Mouse (Mus musculus) midbrain, postnatal 0 days (tissue): ENCODE measurements at regions not wholly inside any gene's neighbourhood (a gene's known extent, or its start where the extent isn't known, plus 50 kb on each side); places are given as distances from the start of the nearest gene placed in this dataset.

Source experiments
- ATAC-seq: fragments of 200-750 bp; cut with Nextera tagmentation; 2 replicates; pipeline ENCODE4 v1.8.0; 2017; ENCODE audit warnings: moderate number of reproducible peaks, mild to moderate bottlenecking, moderate TSS enrichment, moderate library complexity; ENCODE audit not compliant: low FRiP score
- DNase-seq: peaks from one replicate; pipeline ENCODE4 v3.0.0-alpha.2; 2015; ENCODE audit warnings: low spot score
- H3K27ac ChIP-seq: fragments of 300-500 bp; sonication (generic); 2 replicates; pipeline ENCODE4 v1.5.1; 2014; ENCODE audit warnings: low read depth, mild to moderate bottlenecking, low read length, mixed read lengths
- H3K27me3 ChIP-seq: fragments of 300-500 bp; sonication (generic); 2 replicates; pipeline ENCODE4 v1.6.1; 2014; ENCODE audit warnings: low read length, control low read depth, mixed read lengths; ENCODE audit not compliant: insufficient read depth
- H3K36me3 ChIP-seq: fragments of 300-500 bp; sonication (generic); 2 replicates; pipeline ENCODE4 v1.6.1; 2014; ENCODE audit warnings: low read length, control low read depth, mixed read lengths; ENCODE audit not compliant: insufficient read depth
- H3K4me1 ChIP-seq: fragments of 300-500 bp; sonication (generic); 2 replicates; pipeline ENCODE4 v1.6.1; 2014; ENCODE audit warnings: mild to moderate bottlenecking, control low read depth, antibody characterized with exemption, low read length, mixed read lengths; ENCODE audit not compliant: insufficient read depth
- H3K4me2 ChIP-seq: fragments of 300-500 bp; sonication (generic); 2 replicates; pipeline ENCODE4 v1.6.1; 2014; ENCODE audit warnings: low read depth, mild to moderate bottlenecking, low read length, mixed read lengths; ENCODE audit not compliant: poor library complexity, severe bottlenecking
- H3K4me3 ChIP-seq: fragments of 300-500 bp; sonication (generic); 2 replicates; pipeline ENCODE4 v1.5.1; 2014; ENCODE audit warnings: low read depth, mild to moderate bottlenecking, low read length, moderate library complexity
- H3K9ac ChIP-seq: fragments of 300-500 bp; sonication (generic); replicated peaks from 2 replicates; pipeline ENCODE4 v1.6.1; 2014; ENCODE audit warnings: mild to moderate bottlenecking, low read length, moderate library complexity, mixed read lengths; ENCODE audit not compliant: poor library complexity, severe bottlenecking
- H3K9me3 ChIP-seq: fragments of 300-500 bp; sonication (generic); 2 replicates; pipeline ENCODE4 v1.6.1; 2016; ENCODE audit warnings: low read length, control low read depth
- CTCF ChIP-seq: IDR thresholded peaks from 2 replicates; pipeline ENCODE4 v1.5.1; 2016; ENCODE audit warnings: antibody characterized with exemption, mild to moderate bottlenecking
- WGBS: fragments of 180-500 bp; shearing (Covaris S2); extraction: QIAGEN DNeasy Blood & Tissue Kit; methylation state at CpG from one replicate; pipeline ENCODE4 v1.1.7; 2014; 5-methylcytosine and 5-hydroxymethylcytosine counted together

- no peaks in the 10 kb centered on the region for H3K36me3 ChIP-seq
- 13% methylated on average over 20 of the region's 20 CpGs for WGBS
- no peak for TF ChIP-seq CTCF
- no peaks in the 10 kb centered on the region for H3K27me3 ChIP-seq
- H3K9me3 ChIP-seq, result no peaks in the 10 kb centered on the region
- H3K27ac ChIP-seq, result no peak overlapping the region
- DNase-seq, result no peak
- no peak overlapping the region for H3K9ac ChIP-seq
- no peaks in the 10 kb centered on the region; the same call in 1 of the 2 replicates for H3K4me1 ChIP-seq
- ATAC-seq, result no peak
- 0 out of 2 replicates have a peak overlapping the region, but pooled peaks have one; percentile 9 for H3K4me2 ChIP-seq
- no peak overlapping the region for H3K4me3 ChIP-seq
These were observed 207.8 kb upstream of the Cnr1 start for GRCm38 (mm10) chr4:33716475-33717117.

GRCm38 (mm10) chr4:33720972-33721371, 203.4 kb upstream of the Cnr1 start:
- no peak overlapping the region for H3K4me3 ChIP-seq
- no peak overlapping the region for H3K27ac ChIP-seq
- H3K4me2 ChIP-seq, result no peak overlapping the region
- no peaks in the 10 kb centered on the region; the same call in 1 of the 2 replicates for H3K4me1 ChIP-seq
- TF ChIP-seq CTCF, result no peak
- no peaks in the 10 kb centered on the region for H3K9me3 ChIP-seq
- 88% methylated on average over 10 of the region's 10 CpGs for WGBS
- no peaks in the 10 kb centered on the region for H3K36me3 ChIP-seq
- H3K9ac ChIP-seq, result no peak overlapping the region
- no peaks in the 10 kb centered on the region for H3K27me3 ChIP-seq
- ATAC-seq, result no peak
- no peak for DNase-seq

DNA sequence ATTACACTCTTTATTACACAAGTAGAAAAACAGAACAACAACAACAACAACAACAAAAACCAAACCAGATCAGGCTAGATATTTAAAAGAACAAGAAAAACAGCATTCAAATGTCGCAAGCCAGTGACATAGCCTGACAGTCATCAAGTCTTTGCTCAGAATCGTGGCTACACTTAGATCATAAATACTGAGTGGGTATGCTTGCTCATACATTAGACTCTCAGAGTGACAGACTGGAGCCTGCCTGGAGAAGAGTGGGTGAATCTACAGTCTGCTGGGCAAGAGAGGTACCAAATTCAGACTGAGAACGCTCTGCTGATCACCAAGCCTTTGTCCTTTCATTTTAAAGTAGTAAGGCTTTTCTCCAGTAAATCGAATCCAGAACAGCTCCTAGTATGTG, 202.4 kb upstream of the Cnr1 start:
- 91% methylated on average over 4 of the region's 4 CpGs for WGBS

GRCm38 (mm10) chr4:33731837-33732236, 192.6 kb upstream of the Cnr1 start:
- Histone ChIP-seq H3K27ac (no peak overlapping the region), H3K9ac (no peak overlapping the region), H3K4me3 (no peak overlapping the region), H3K4me2 (no peak overlapping the region), H3K4me1 (no peaks in the 10 kb centered on the region), H3K27me3 (no peaks in the 10 kb centered on the region), H3K9me3 (no peaks in the 10 kb centered on the region), H3K36me3 (no peaks in the 10 kb centered on the region)
- DNase-seq, result no peak
- WGBS, result 83% methylated on average over 4 of the region's 4 CpGs
- no peak for ATAC-seq
- TF ChIP-seq CTCF, result no peak

More for the DNA sequence above, 202.4 kb upstream of the Cnr1 start:
- Histone ChIP-seq H3K27ac (no peak overlapping the region), H3K27me3 (no peaks in the 10 kb centered on the region), H3K36me3 (no peaks in the 10 kb centered on the region), H3K9ac (no peak overlapping the region), H3K9me3 (no peaks in the 10 kb centered on the region), H3K4me1 (no peaks in the 10 kb centered on the region), H3K4me3 (no peak overlapping the region), H3K4me2 (no peak overlapping the region)
- TF ChIP-seq CTCF, result no peak
- no peak for DNase-seq
- no peak for ATAC-seq

- H3K36me3 ChIP-seq, result no peaks in the 10 kb centered on the region
- no peak overlapping the region for H3K4me2 ChIP-seq
- no peak overlapping the region; the same call in 1 of the 2 replicates for H3K27ac ChIP-seq
- no peaks in the 10 kb centered on the region for H3K4me1 ChIP-seq
- ATAC-seq (peak; percentile 49; the same call in 1 of the 2 replicates), DNase-seq (peak; percentile 47)
- no peak for TF ChIP-seq CTCF
- H3K4me3 ChIP-seq, result no peak overlapping the region
- no peaks in the 10 kb centered on the region for H3K27me3 ChIP-seq
- 27% methylated on average over 8 of the region's 8 CpGs for WGBS
- H3K9me3 ChIP-seq, result no peaks in the 10 kb centered on the region
- H3K9ac ChIP-seq, result no peak overlapping the region
These were observed 189.5 kb upstream of the Cnr1 start for GRCm38 (mm10) chr4:33734923-33735322.

DNA sequence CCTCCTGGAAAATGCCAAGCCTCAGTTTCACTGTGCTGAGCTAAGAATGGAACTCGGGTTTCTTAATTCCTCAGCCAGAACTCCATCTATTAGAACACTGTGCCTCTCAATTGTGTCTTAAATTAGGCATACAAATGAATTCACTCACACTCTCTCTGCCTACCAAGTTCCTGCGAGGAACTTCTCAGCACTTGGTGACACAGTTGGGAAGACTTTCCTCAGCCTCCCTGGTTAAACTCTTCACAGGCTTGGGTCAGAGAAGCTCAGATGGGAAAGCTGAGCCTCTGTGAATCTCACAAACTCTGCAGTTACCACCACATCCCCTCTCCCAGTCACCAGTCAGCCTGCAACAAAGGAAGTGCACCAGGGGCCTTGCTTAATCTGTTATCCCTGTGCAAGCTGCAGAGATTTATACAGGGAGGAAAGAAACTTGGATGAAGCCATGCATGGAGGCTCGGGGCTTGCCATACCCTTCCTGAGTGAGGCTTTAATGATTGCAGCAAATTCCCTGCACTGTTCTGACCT, 188.9 kb upstream of the Cnr1 start:
- no peaks in the 10 kb centered on the region for H3K4me1 ChIP-seq
- no peaks in the 10 kb centered on the region for H3K27me3 ChIP-seq
- H3K9ac ChIP-seq, result no peak overlapping the region
- H3K9me3 ChIP-seq, result no peaks in the 10 kb centered on the region
- TF ChIP-seq CTCF, result no peak
- no peak overlapping the region for H3K4me3 ChIP-seq
- no peak overlapping the region; the same call in none of the 2 replicates for H3K27ac ChIP-seq
- H3K36me3 ChIP-seq, result no peaks in the 10 kb centered on the region
- DNase-seq, result no peak
- 29% methylated on average over 3 of the region's 3 CpGs for WGBS
- H3K4me2 ChIP-seq, result no peak overlapping the region
- ATAC-seq, result no peak
